Mouse (Mus musculus) mesoderm, embryonic 11.5 days (tissue): ENCODE measurements around the gene A230050P20Rik.

Experiments used
- DNase-seq: peaks from one replicate; pipeline ENCODE4 v3.0.0-alpha.2; 2012; ENCODE audit warnings: low read depth, low spot score

The A230050P20Rik gene

DNA sequence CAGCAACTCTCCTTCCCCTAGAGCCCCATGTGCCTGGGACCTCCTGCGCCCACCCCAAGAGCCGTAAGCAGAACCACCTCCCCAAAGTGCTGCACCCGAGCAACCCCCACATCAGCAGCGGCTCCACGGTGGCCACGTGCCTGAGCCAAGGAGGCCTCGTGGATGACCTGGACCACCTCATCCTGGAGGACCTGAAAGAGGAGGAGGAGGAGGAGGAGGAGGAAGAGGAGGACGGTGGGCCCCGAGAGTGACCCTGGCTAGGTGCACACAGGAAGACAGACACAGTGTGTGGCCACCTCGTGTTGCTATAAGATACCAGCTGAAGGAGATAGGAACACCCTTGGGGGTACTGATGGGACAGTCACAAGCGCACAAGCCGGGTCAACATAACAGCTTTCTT, 5.1 kb downstream of the A230050P20Rik start:
- DNase-seq: no peak

DNA sequence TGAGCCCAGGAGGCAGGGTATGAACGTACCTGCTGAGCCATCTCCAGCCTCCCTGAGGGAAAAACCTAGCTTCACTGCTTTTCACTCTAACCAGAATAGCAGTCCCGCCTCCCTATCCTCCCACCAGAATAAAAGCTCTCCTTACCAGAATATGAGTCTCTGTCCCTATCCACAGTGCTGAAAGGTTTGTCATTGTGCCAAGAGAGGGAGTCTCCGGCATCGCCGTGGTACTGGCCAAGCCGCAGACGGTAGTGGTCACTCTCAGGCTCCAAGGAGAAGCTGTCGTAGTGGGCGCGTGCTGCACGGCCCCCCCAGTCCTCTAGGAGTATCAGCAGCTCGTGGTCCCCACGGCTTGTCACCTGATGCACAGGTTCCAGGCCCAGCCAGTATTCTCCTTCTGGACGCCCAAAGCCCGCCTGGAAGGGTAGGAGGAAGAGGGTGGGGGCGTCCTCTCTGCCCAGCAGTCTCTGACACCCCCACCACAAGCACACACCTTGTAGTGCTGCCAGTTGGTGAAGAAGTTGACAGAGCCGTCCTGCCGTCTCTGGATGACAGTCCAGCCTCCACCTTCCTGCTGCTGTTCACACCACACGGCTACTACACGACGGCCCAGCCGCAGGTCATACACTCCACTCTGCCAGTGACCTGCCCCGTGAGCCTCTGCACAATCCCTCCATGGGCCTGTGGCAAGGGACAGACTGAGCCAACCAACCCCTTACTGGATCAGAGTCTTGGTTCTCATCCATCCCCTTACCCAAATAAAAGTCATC, 6.8 kb downstream of the A230050P20Rik start:
- no peak for DNase-seq

- DNase-seq: no peak
Measured at GRCm38 (mm10) chr9:20876318-20877117, 8.1 kb downstream of the A230050P20Rik start.

- DNase-seq: no peak
Measured at GRCm38 (mm10) chr9:20877118-20878040, 8.9 kb downstream of the A230050P20Rik start.

DNA sequence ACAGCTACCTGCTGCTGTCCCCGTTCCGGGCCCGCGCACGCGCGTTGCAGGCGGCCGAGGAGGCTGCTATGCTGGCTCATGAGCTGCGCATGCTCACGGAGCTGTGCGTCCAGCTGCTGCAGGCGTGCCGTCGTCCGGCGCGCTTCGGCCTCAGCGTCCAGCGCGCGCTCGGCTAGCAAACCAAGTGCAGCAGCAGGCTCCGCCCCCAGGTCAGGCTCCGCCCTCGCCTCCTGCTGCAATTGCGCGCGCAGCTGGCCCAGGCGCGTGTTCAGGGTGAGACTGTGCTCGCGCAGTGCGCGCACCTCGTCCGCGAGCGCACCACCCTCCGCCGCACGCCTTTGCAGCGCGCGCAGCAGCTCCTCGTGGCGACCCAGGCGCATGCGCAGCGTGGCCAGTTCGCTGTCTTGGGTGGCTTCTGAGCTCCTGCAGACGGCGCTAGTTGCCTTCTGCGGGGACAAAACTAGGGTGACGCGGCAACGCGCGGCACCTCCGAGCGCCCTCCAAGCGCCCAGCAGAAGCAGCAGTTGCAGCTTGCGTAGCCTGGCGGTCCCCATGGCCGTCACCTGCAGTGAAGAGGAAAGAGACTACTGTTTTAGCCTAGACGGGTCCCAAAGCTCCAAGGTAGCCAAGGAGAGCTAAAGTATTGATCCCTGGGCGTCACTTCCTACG, 9.7 kb downstream of the A230050P20Rik start:
- DNase-seq: peak; percentile 100

DNA sequence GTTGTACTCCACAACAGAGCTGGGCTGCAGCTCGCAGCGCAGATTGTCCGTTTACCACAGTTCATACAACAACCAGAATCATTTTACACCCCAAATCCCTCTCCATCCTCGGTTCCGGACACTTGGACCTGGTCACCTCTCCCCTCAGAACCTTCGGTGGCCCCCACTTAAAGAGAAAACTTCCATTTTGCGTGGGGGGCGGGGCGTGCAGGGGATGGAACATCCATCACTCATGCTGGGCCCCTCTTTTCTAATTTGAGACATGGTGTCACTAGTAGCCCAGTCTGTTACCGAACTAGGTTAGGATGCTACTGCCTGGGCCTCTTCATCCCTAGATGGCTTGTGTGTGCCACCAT, 10.2 kb downstream of the A230050P20Rik start:
- no peak for DNase-seq

DNA sequence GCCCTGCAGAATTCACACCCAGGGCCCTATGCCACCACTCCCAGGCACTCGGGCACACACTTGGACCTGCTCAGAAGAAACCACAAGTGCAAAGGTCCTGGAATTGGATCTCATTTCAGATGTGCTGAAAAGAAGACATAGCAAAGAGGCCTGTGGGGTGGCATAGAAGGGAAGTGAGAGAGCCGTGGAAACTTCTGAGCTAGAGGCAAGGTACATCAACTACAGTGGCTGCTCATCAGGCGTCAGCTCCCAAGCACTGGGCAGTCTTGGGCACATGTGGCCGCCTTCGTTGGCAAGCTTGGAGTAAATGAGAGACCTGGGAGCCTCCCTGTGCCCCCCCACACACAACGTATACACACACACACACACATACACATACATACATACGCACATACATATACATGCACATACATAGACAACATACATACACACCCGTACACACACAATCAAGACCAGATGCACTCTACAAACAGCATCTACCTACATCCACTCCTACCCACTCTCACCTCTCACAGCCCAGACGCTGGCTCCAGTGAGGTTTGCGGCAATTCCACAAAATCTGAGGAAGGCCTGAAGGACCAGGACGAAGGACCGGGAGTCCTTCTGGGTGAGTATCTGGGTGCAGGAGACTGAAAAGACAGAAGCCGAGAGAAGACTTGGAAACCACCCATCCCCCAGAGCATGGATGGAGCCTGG, 10.8 kb downstream of the A230050P20Rik start, which contains the start of gene Angptl6:
TSS of gene Angptl6 (minus strand) at position 631 of the 696 bp plus-strand sequence.
- DNase-seq: no peak

DNA sequence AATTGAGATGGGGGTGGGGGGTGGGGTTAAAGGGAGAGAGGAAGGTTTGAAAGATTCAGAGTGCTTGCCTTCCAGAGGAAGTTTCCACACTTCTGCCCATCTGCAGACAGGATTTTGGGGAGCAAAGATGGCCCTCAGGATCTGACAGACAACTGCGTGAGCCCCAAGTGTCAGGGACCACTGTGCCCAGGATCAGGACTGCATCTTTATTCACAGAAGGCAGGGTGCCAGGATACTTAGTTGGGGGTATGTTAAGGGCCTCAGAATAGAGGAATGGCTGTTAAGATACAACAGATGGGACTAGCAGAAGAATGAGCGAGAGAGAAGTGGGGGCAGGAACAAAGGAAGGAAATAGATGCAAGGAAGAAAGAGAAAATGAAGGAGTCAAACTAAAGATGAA, 18.1 kb downstream of the A230050P20Rik start:
- DNase-seq: no peak

- no peak for DNase-seq
Measured at GRCm38 (mm10) chr9:20887191-20887590, 18.7 kb downstream of the A230050P20Rik start.

- DNase-seq: peak; percentile 97
Measured at GRCm38 (mm10) chr9:20887704-20888385, 19.4 kb downstream of the A230050P20Rik start, which contains the start of gene Ppan. Gene Ppan, plus strand, starts transcription at chr9:20888175.

DNA sequence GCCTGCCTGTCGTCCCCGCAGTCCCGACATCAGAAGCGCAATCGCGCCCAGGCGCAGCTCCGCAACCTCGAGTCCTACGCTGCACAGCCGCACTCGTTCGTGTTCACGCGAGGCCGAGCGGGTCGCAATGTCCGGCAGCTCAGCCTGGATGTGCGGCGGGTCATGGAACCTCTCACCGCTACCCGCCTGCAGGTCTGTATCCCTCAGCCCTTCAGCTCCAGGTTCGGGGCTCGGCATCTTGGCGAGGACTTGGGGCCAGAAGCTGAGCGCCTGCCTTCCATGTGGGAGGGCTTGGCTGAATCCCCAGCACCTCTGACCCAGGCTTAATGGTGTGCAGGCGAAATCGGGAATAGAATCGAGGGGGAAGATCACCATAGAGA, 19.9 kb downstream of the A230050P20Rik start:
- DNase-seq: no peak

DNA sequence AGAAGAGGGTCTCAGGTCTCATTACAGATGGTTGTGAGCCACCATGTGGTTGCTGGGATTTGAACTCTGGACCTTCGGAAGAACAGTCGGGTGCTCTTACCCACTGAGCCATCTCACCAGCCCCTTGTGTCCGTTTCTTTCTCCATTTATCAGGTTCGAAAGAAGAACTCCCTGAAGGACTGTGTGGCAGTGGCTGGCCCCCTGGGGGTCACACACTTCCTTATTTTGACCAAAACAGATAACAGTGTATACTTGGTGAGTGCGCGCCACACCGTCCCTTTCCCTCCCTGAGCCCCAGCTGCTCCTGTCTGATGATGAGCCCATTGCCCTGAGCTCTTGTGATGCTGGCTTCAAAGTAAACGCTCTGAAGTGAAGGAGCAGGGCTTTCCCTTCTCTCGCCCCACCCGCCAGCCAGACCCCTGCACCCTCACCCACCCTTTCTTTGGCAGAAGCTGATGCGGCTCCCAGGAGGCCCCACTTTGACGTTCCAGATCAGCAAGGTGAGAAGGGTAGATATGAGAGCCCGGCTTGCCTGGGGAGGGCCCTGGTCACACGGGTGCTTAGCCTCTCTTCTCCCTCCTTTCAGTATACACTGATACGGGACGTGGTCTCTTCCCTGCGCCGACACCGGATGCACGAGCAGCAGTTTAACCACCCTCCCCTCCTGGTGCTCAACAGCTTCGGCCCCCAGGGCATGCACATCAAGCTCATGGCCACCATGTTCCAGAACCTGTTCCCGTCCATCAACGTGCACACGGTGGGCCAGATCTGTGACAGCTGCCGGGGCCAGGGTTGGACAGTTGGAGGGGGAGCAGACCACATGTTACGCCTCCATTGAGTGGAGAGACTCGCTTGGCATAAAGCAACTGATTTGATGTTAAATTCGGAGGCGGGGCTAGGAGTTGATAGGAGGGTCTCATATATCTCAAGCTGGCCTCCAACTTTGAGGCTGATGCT, 21.0 kb downstream of the A230050P20Rik start:
- no peak for DNase-seq

- DNase-seq: no peak
Measured at GRCm38 (mm10) chr9:20890411-20890810, 22.0 kb downstream of the A230050P20Rik start.

GRCm38 (mm10) chr9:20891339-20892103, 23.1 kb downstream of the A230050P20Rik start:
- no peak for DNase-seq

GRCm38 (mm10) chr9:20892104-20892653, 23.7 kb downstream of the A230050P20Rik start:
- no peak for DNase-seq

DNA sequence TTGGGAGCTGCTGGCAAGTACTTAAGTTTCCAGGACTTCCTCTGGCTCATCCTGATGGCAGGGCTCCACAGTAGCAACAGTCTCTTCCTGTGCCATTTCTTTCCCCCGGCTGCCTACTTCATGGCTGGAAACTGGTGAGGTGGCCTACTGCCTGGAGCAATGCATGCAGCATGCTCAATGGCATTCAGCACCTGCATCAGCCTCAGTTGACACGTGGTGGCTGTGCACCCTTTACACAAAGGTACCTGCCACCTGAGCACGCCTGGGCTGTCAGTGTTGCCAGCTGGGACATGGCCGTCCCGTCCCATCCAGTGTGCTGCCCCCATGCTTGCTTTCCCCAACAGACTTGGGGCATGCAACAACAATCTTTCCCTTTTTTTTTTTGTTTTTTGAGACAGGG, 24.6 kb downstream of the A230050P20Rik start:
- no peak for DNase-seq

GRCm38 (mm10) chr9:20893590-20894343, 25.3 kb downstream of the A230050P20Rik start:
- DNase-seq: no peak
